Mouse (Mus musculus) cerebellum, adult (tissue): ENCODE measurements around the gene 6030408B16Rik.
"Not testable (repeated sequence)": the region's sequence is repeated elsewhere in the genome, so short reads cannot be mapped to it uniquely, and the experiment has no call there.

Experiments
- ATAC-seq: cut with Nextera tagmentation; 2 replicates; pipeline ENCODE4 v1.9.2; 2017; ENCODE audit warnings: mild to moderate bottlenecking, moderate library complexity, mixed read lengths; ENCODE audit not compliant: insufficient number of reproducible peaks, low FRiP score, low TSS enrichment

6030408B16Rik gene

DNA sequence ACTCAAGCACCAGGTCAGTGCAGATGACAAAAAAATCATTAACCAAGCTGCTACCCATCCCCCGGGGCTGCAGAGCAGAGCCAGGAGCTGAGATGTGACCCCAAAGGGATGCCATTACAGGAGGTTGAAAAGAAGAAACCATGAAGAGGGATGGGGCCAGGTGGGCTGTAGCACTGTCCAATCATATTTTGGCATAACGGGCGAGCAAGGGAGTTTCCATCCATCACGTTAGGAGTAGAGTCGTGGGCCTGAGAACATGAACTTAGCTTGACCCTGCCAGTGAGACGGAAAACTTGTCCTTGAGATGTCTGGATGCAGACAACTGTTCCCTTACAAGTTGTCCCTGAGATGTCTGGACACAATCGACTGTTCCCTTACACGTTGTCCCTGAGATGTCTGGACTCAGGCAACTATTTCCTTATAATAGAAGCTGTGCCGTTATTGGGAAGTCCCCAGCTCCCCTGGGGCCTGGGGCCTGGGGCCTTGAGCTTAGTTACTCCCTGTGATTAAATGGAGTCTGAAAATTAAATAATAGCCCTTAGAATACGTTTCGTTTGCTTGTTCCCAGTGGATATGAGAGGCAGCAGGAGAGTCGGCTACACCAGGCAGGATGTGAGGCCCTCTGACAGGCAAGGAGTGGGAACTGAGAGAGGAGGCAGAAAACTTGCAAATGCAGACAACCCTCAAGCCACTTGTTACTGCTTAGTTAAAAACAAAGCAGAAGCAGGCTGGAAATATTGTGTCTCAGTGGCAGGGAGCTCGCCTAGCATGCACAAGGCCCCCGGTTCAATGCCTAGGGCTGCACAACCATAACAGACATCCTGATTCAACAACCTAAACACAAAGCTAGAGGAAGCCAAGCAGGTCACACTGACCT is 26.1 kb downstream of the 6030408B16Rik start:
- no peak for ATAC-seq

DNA sequence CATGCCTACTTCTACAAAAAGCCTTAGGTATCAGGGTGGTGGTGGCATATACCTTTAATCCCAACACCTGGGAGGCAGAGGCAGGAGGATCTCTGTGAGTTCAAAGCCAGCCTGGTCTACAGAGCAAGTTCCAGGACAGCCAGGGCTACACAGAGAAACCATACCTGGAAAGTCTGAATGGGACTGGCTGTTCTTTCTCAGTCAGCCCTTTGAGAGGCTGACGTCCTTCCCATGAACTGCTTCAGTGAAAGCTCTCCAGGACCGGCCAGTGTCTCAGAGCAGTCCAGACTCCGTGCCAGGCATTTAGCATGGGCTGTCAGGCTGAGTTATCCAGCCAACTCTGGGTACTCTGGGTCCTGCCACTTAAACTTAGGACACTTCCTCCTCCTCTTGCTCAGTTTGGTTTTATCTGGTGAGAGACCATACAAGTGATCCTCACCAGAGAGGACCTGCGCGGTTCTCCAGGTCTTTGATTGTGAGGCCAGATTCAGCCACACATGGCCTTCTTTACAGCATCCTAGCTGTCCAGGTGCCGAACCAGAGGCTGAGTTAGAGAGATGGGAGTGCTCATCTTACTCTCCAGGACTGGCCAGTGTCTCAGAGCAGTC is 27.1 kb downstream of the 6030408B16Rik start:
- no peak for ATAC-seq

DNA sequence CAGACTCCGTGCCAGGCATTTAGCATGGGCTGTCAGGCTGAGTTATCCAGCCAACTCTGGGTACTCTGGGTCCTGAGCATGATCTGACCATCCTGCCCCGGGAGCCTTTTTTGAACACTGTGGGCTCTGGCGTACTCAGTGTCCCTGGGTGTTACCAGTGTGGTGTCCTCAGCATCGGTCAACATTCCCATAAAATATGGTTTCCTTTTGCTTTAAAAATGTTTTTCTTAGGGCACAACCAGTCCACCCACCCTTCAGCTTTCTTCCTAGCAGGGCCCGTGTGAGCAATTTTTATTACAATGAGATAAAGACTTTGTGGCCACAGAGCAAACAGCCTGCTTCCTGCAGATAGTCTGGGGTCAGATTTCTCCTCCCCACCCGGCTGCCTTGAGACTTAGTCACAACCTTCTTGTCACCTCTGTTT is 27.6 kb downstream of the 6030408B16Rik start:
- ATAC-seq: no peak

DNA sequence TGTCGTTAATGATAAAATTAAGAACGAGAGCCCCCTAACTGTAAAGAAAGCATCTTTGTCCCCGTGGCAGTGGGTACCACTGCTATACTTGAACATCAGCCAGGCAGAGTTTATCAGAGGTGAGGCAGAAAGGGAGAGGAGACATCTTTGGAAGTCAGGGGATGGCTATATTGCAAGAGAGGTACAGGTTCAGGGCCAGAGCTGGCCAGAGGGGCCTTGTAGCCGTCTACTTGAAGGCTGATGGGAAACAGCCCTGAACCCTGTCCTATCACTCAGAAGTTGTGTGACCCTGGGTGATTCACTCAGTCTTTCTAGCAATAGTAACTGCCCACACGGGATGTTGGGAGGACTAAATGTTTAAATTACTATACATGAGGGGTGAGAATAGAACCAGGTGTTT is 28.1 kb downstream of the 6030408B16Rik start:
- ATAC-seq: no peak

DNA sequence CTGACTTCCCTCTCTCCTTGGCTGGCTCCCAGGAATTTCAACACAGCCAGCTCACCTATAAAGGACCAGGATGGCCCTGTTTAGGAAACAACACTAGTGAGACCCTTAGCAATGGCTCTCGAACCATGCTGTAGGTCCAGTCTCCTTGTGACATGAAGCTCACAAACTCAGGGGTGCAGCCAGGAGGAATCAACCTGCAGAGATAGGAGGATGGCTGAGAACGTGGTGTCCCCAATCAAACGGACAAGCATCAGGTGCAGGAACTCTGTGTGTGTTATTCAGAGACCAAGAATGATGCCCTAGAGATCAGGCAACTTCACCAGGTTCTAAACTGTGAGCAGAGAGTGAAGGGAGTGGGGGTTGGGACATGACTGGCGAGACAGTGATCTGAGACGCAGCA is 29.1 kb downstream of the 6030408B16Rik start:
- no peak for ATAC-seq

DNA sequence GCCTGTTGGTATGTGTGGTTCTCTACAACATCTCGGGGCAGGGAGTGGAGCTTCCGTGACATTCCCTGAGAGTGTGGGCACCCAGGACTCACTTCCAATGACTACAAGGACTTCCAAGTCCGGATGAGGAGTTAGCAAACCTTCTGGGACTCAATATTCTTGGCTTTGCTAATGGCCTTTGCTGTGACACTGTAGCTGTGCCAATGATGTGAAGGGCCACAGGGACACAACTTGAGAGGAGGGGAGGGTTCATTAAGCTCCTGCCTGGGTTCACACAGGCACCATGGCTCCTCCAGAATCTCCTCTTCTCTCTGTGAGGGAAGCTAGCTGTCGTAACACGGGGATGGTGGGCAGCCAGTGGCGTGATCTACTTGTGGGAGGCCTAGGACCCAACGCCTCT is 29.6 kb downstream of the 6030408B16Rik start:
- no peak for ATAC-seq

DNA sequence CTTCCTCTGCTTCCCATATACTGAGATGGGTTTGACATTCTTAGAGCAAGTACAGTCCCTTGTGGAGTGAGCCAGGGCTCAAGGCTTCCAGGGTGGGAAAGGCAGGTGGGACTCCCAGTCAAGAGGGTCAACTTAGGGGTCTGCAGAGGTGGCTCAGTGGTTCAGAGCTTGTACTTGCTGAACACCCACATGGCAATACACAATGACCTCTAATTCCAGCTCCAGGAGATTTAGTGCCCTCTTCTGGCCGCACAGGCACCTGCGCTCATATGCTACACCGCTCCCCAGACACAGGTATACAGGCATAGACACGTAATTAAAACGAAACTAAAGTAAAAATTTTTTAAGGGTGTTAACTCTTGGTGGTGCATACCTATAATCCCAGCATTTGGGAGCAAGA is 30.5 kb downstream of the 6030408B16Rik start:
- no peak for ATAC-seq

DNA sequence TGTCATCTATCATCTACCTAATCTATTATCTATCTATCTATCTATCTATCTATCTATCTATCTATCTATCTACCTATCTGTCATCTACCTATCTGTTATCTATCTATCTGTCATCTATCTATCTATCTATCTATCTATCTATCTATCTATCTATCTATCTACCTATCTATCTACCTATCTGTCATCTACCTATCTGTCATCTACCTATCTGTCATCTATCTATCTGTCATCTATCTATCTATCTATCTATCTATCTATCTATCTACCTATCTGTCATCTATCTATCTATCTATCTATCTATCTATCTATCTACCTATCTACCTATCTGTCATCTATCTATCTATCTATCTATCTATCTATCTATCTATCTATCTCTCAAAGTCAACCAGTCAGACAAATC is 31.4 kb downstream of the 6030408B16Rik start:
- ATAC-seq: not testable (repeated sequence)

DNA sequence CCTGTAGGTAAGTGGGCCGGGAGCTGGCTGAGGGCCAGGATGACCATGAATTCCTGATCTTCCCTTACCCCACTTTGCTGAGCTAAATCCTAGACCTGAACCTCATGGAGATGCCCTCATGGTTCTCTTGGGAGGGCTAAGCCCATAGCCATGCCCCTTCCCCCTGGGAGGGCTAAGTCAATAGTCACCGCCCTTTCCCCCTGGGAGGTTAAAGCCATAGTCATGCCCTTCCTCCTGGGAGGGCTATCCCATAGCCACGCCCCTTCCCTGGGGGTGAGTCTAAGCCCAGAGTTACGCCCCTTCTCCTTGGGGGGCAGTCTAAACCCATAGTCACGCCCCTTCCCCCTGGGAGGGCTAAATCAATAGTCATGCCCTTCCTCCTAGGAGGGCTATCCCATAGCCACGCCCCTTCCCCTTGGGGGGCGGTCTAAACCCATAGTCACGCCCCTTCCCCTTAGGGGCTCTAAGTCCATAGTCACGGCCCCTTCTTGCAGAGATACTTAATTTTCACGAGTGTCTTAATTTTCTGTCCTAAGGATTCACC is 33.1 kb downstream of the 6030408B16Rik start:
- ATAC-seq: no peak

DNA sequence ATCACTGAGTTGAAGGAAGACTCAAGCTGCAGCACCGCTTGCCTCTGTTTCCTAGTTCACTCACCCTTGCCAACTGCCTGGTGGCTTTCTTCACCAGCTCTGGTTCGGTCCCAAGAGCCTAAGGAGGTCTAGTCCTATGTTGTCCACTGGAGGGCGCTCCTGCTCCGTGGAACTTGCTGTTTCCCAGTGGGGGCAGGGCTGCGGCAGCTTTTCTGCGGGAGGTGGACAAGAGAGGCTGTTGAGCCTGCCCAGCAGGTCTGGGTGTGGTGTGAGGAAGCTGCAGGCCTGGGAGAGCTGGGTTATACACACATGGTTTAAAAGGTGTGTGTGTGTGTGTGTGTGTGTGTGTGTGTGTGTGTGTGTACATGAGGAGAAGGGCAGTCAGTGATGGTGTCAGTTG is 34.3 kb downstream of the 6030408B16Rik start:
- ATAC-seq: peak; percentile 42

DNA sequence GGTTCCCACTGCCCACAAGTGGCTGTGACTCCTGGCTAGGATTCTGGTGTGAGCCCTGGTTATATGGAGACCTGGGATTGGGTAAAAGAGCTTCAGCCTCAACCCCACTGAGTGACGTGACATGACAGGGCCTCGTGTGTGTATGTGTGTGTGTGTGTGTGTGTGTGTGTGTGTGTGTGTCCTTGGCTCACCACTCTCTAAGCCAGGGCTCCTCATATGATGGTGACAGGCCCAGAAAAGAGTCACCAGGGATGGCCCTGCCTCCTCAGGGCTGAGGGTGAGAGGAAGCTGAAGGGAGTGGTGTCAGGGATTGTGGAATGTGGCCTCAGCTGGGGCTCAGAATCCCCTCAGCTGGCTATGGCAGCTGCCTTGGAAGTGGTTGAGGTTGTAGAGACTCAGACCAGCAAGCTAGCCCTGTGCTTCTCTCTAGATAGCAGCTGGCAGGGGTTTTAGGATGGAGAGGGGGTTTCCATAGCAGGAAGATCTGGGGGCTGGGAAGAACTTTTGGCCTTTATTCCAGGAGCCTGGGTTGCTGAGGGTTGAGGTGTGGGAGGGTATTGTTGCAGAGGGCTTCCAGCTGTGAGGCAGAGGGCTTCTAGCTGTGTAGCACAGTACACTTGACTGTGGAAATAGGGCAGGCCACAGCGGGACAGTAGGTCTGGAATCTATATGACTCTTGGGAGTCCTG is 36.0 kb downstream of the 6030408B16Rik start:
- ATAC-seq: no peak

DNA sequence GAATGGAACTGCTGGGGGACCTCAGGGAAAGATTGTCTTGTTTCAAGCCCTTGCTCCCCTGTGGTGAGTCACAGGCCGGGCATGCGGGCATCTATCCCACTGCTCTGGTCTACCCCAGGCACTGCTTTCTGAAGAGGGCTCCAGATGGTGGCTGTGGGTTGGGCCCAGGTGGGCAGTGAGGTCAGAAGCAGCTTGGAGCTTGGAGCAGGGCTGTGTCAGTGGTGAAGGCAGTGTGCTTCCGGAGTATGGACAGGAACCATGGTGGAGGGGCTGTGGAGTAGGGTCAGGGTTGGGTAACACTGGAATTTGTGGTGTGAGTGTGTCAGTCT is 36.5 kb downstream of the 6030408B16Rik start:
- no peak for ATAC-seq

DNA sequence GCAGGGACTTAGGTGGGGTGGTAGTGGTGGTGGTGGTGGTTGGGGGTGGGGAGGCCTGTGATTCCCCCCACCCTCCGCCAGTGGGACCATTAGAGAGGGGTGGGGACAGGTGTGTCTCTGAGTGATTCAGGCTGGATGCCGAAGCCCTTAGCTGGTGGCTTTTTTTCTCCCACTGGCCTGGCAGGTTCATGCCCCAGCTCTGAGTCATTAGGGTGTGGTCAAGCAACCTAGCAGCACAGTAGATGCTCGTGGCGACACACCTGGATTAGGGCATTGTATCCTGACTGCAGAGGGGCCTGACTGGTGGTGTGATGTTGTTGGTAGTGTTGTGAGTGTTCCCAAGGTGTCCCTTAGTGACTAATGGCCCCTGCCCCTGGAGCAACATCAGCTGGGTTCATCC is 38.1 kb downstream of the 6030408B16Rik start:
- no peak for ATAC-seq

DNA sequence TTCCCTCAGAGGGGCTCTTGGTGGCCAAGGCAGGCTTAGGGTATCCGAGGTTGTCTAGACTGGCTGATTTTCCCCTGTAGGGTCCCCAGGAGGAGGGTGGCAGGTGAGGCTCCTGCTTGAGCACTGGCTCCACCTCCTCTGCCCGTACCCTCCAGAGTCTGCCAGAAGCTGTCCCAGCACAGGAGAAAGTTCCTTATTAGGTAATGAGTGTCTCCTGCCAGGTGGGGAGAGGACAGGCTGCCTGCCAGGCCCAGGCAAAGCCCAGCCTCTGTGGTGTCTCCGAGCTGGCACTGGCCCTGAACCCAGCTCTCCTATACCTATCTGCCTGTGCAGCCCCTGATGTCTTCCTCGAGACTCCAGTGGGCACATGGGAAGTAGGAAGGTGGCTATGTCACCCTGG is 39.4 kb downstream of the 6030408B16Rik start:
- no peak for ATAC-seq

DNA sequence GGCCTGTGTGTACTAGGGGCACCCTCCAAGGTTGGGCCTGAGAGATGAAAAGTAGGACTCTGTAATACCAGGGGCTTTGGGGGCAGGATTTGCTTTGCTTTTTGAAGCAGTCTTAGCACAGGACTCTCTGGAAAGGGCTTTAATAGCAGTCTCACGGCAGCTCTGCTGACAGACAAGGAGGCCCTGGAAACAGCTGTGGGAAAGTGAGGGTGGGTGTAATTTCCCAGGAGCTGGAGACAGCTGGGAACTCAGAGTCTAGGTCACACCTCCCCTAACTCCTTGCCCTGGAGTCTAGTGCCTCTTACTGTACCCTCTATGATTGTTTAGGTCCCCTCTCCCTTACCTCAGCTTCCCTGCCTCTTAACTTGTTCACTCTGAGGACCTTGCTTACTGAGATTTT is 40.2 kb downstream of the 6030408B16Rik start:
- no peak for ATAC-seq

DNA sequence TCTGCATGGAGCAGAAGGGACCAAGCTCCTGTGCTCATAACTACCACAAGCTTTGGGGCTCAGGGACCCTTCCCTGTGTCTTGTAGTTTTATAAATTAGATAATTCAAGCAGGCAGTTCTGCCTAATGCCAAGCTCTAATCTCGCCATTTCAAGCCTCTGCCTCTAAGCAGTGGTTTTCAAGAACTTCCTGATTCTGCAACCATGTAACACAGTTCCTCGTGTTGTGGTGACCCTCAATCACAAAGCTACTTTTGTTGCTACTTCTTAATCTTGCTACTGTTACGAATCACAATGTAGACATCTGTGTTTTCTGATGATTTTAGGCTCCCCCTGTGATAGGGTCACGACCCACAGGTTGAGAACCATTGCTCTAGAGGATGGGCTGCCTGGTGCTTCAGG is 40.6 kb downstream of the 6030408B16Rik start:
- no peak for ATAC-seq

DNA sequence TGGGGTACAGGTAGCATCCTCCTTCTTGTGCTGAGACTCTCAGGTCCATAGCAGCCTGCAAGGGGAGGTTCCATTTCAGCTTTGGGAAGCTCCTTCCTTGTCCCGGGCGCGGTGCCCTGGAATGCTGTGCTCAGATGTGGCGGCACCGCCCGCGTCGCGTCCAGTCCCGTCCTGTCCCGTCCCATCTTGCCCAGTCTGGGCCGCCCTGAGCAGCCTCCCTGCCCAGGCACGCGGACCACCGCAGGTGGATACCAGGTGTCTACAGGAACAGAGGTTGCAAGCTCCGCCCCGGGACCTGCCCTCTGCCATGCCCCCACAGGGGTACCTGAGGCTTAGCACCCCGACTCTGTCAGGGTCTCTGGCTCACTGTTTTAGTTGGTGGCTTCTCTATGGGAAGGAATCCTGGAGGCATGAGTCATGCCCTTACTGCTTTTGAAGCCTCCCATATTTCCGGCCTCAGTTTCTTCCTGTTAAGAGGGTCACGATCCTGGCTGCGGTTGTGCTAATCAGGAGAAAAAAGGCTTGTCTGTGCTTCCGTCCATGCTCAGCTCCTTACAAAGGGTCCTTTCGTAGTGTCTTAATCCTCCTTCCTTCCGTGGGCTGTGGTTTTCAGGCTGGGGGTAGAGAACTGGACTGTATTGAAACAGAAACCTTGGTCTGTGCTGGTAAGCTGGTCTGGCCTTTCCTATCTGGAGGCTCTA is 43.6 kb downstream of the 6030408B16Rik start:
- ATAC-seq: no peak

DNA sequence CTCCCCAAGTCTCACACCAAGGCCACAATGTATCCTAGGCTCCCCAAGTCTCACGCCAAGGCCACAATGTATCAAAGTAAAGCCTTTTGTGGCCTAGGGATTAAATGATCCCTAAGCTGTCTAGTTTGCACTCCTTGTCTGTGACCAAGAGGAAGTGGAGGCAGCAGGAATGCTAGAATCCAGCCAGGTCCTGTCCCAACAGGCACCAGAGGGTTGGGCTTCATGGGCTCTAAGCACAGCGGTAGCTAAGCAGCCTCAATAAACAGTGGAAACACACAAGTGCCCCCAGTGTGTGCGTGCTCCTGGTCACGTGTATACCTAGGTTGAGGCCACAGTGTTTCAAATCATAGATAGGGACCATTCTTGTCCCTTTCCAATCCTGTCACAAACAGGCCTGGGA is 45.3 kb downstream of the 6030408B16Rik start:
- ATAC-seq: no peak

DNA sequence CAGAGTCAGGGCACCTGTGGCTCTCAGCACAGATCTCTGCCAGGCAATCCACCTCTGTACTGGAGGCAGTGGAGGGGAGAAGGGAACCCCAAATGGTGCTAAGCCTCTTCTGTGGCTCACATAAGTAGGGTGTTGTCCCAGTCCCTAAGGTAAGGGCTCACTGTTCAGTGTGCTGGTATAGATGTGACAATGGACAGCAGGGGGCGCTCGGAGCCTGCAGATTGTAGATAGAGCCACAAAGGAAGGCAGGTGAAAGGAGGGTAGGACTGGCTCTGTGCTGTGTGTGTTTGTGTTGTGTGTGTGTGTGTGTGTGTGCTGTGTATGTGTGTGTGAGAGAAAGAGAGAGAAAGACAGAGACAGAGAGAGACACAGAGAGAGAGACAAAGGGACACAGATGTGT is 46.5 kb downstream of the 6030408B16Rik start:
- peak; percentile 69; the same call in 1 of the 2 replicates for ATAC-seq

DNA sequence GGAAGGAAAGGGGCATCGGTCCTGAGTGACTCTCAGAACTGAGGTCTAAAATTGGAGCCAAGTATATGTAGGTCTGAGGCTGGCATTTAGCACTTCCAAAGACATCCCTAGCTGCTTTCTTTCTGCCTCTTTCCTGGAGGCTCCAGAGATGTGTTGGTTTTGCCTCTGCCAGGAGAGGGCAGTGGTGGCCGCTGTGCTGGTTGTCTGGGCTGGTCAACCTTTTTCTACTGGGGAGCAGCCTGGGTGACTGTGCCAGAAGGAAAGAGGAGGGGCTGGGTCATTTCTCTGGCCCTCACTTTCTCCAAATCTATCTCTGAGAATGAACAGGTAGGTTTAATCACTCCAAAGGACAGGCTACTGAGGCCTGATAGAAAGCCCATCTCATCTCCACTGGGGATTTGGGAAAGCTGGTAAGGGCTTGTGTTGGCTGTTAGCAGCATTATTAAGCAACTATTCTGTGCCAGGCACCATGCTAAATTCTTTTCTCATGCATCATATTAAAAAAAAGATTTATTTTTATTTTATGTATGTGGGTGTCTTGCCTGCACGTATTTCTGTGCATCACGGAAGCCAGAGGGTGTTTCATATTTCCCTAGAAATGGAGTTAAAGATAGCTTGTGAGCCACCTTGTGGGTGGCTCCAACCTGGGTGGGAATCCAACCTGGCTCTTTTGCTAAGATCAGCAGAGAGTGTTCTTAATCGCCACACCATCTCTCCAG is 48.9 kb downstream of the 6030408B16Rik start:
- no peak for ATAC-seq
